Mouse (Mus musculus): ENCODE data around the gene Icmt. TPM values are rescaled to one million over a fixed set of nuclear protein-coding genes. Genes with fewer than 3 reads are reported as not detected.

The Icmt gene
- polyA plus RNA-seq, 1 experiment from 2014 or later, result 20.7 TPM

- Histone ChIP-seq H3K9me3 (ENCODE audit: control insufficient read depth, low read length) (no peaks in the 10 kb centered on the region), H3K4me3 (replicated peaks; ENCODE audit: low read length) (no peak overlapping the region), H3K27me3 (replicated peaks; ENCODE audit: control insufficient read depth, insufficient read depth, low read length) (0 out of 2 replicates have a peak, but pooled peaks cover under 1% of the 10 kb centered on the region), H3K27ac (ENCODE audit: low read length) (no peak overlapping the region), H3K4me1 (replicated peaks; ENCODE audit: control insufficient read depth, insufficient read depth, low read length) (peaks cover 27% of the 10 kb centered on the region), H3K36me3 (ENCODE audit: control insufficient read depth, insufficient read depth) (no peaks in the 10 kb centered on the region; the same call in 1 of the 2 replicates), H3K9ac (replicated peaks; ENCODE audit: low read depth, low read length) (no peak overlapping the region), H3K4me2 (ENCODE audit: low read length) (no peak overlapping the region)
- WGBS, result 87% methylated on average over 14 of the region's 14 CpGs
- no peak for ATAC-seq
These were observed 57.0 kb downstream of the Icmt start for GRCm38 (mm10) chr4:152353886-152354637.

- 83% methylated on average over 7 of the region's 7 CpGs for WGBS
- Histone ChIP-seq H3K36me3 (ENCODE audit: control insufficient read depth, insufficient read depth) (no peaks in the 10 kb centered on the region; the same call in 1 of the 2 replicates), H3K4me3 (replicated peaks; ENCODE audit: low read length) (no peak overlapping the region), H3K4me2 (ENCODE audit: low read length) (no peak overlapping the region), H3K27ac (ENCODE audit: low read length) (no peak overlapping the region), H3K9me3 (ENCODE audit: control insufficient read depth, low read length) (no peaks in the 10 kb centered on the region), H3K27me3 (replicated peaks; ENCODE audit: control insufficient read depth, insufficient read depth, low read length) (0 out of 2 replicates have a peak, but pooled peaks cover 2% of the 10 kb centered on the region), H3K9ac (replicated peaks; ENCODE audit: low read depth, low read length) (no peak overlapping the region), H3K4me1 (replicated peaks; ENCODE audit: control insufficient read depth, insufficient read depth, low read length) (peaks cover 14% of the 10 kb centered on the region)
- no peak for ATAC-seq
These were observed 58.6 kb downstream of the Icmt start for GRCm38 (mm10) chr4:152355672-152356071.

Other genes starting within 250 kb of the Icmt start
- gene Plekhg5, start 224.7 kb upstream of the Icmt start, polyA plus RNA-seq (2015; fragmentation: Nextera tagmentation; extraction: Ambion mirVana), result 11.7 and 13.2 TPM in 2 replicates
- gene Tnfrsf25, start 181.3 kb upstream of the Icmt start, polyA plus RNA-seq (2015; fragmentation: Nextera tagmentation; extraction: Ambion mirVana), result 0.97 and 1.5 TPM in 2 replicates
- 0.08 and 0.12 TPM in 2 replicates for gene Espn, start 144.9 kb upstream of the Icmt start, polyA plus RNA-seq (2015; fragmentation: Nextera tagmentation; extraction: Ambion mirVana)
- not detected in 2 replicates for gene Hes2, start 138.4 kb upstream of the Icmt start, polyA plus RNA-seq (2015; fragmentation: Nextera tagmentation; extraction: Ambion mirVana)
- 210 and 269 TPM in 2 replicates for gene Acot7, start 119.1 kb upstream of the Icmt start, polyA plus RNA-seq (2015; fragmentation: Nextera tagmentation; extraction: Ambion mirVana)
- 4.4 and 6.2 TPM in 2 replicates for gene Gpr153, start 23.0 kb upstream of the Icmt start, polyA plus RNA-seq (2015; fragmentation: Nextera tagmentation; extraction: Ambion mirVana)
- gene Hes3, start 5.6 kb upstream of the Icmt start, polyA plus RNA-seq (2015; fragmentation: Nextera tagmentation; extraction: Ambion mirVana), result not detected in 2 replicates
- gene Rnf207, start 21.8 kb downstream of the Icmt start, polyA plus RNA-seq (2015; fragmentation: Nextera tagmentation; extraction: Ambion mirVana), result 2.4 and 4.0 TPM in 2 replicates
- gene Rpl22, start 28.5 kb downstream of the Icmt start, polyA plus RNA-seq (2015; fragmentation: Nextera tagmentation; extraction: Ambion mirVana), result 173 and 196 TPM in 2 replicates
- gene Chd5, start 41.4 kb downstream of the Icmt start, polyA plus RNA-seq (2015; fragmentation: Nextera tagmentation; extraction: Ambion mirVana), result 26.4 and 33.5 TPM in 2 replicates
- 5.5 and 5.7 TPM in 2 replicates for gene Nphp4, start 179.5 kb downstream of the Icmt start, polyA plus RNA-seq (2015; fragmentation: Nextera tagmentation; extraction: Ambion mirVana)
- 15.1 and 19.2 TPM in 2 replicates for gene Kcnab2, start 180.6 kb downstream of the Icmt start, polyA plus RNA-seq (2015; fragmentation: Nextera tagmentation; extraction: Ambion mirVana)

Measured in forebrain, embryonic 16.5 days (tissue).